Mouse (Mus musculus) spleen, adult 2 months (tissue): ENCODE data around the gene Slfn14. TPM values are rescaled to one million over a fixed set of nuclear protein-coding genes. Genes with fewer than 3 reads are reported as not detected.

Experiments
- DNase-seq, 2 experiments: peaks; one replicate each; pipeline versions ENCODE4 v3.0.0 to v3.0.0-alpha.2; 2012 to 2021; ENCODE audit warnings: low spot score in 2 of 2, low read depth in 1 of 2
- H3K27ac ChIP-seq: fragments of 200-500 bp; 2 replicates; pipeline ENCODE4 v1.5.1; 2012; ENCODE audit warnings: low read length, inconsistent platforms; ENCODE audit not compliant: insufficient read depth
- H3K27me3 ChIP-seq: fragments of 200-500 bp; 2 replicates; pipeline ENCODE4 v1.6.1; 2012; ENCODE audit warnings: mild to moderate bottlenecking, moderate library complexity, low read length, inconsistent platforms; ENCODE audit not compliant: control insufficient read depth, insufficient read depth
- H3K36me3 ChIP-seq: fragments of 200-500 bp; 2 replicates; pipeline ENCODE4 v1.6.1; 2012; ENCODE audit warnings: mild to moderate bottlenecking, low read length, inconsistent platforms; ENCODE audit not compliant: control insufficient read depth, insufficient read depth
- H3K4me1 ChIP-seq: fragments of 200-500 bp; 2 replicates; pipeline ENCODE4 v1.6.1; 2011; ENCODE audit warnings: inconsistent platforms; ENCODE audit not compliant: control insufficient read depth, insufficient read depth, insufficient read length
- H3K4me3 ChIP-seq: fragments of 200-500 bp; 2 replicates; pipeline ENCODE4 v1.5.1; 2011; ENCODE audit warnings: mild to moderate bottlenecking, inconsistent platforms; ENCODE audit not compliant: insufficient read depth, insufficient read length; ENCODE audit errors: extremely low read depth
- CTCF ChIP-seq: fragments of 200-500 bp; IDR thresholded peaks from 2 replicates; pipeline ENCODE4 v1.5.1; 2011; ENCODE audit warnings: mild to moderate bottlenecking, inconsistent platforms; ENCODE audit not compliant: insufficient read depth, insufficient read length, insufficient replicate concordance; ENCODE audit errors: extremely low read depth
- POLR2A ChIP-seq: fragments of 200-500 bp; IDR thresholded peaks from 2 replicates; pipeline ENCODE4 v1.6.1; 2011; ENCODE audit warnings: low read depth, low read length, inconsistent platforms
- WGBS: fragments of 180-500 bp; shearing (Covaris S2); methylation state at CpG from one replicate; pipeline ENCODE4 v1.1.7; 2018; 5-methylcytosine and 5-hydroxymethylcytosine counted together
- polyA plus RNA-seq: library from polyadenylated mRNA; depleted of rRNA; stranded (reverse); fragments of >200 nt; gene quantifications from 2 replicates; pipeline ENCODE4 v1.2.3, GENCODE M21; 2012

Gene Slfn14
- polyA plus RNA-seq, 1 experiment, result 6.3 TPM

GRCm38 (mm10) chr11:83289633-83290032, 3.1 kb upstream of the Slfn14 start:
- no peak for DNase-seq
- no peak overlapping the region for H3K4me3 ChIP-seq
- H3K36me3 ChIP-seq, result no peaks in the 10 kb centered on the region
- H3K27ac ChIP-seq, result no peak overlapping the region
- peaks cover 6% of the 10 kb centered on the region; the same call in 1 of the 2 replicates for H3K4me1 ChIP-seq
- TF ChIP-seq POLR2A (no peak), CTCF (no peak)
- no peaks in the 10 kb centered on the region for H3K27me3 ChIP-seq
- WGBS, result 74% methylated on average over 2 of the region's 2 CpGs

GRCm38 (mm10) chr11:83289036-83289435, 2.5 kb upstream of the Slfn14 start:
- Histone ChIP-seq H3K36me3 (no peaks in the 10 kb centered on the region), H3K27ac (no peak overlapping the region), H3K4me3 (no peak overlapping the region), H3K27me3 (no peaks in the 10 kb centered on the region), H3K4me1 (peaks cover 6% of the 10 kb centered on the region; the same call in 1 of the 2 replicates)
- WGBS, result 92% methylated on average over 5 of the region's 5 CpGs
- TF ChIP-seq POLR2A, result no peak
- no peak for TF ChIP-seq CTCF
- DNase-seq, result no peak

DNA sequence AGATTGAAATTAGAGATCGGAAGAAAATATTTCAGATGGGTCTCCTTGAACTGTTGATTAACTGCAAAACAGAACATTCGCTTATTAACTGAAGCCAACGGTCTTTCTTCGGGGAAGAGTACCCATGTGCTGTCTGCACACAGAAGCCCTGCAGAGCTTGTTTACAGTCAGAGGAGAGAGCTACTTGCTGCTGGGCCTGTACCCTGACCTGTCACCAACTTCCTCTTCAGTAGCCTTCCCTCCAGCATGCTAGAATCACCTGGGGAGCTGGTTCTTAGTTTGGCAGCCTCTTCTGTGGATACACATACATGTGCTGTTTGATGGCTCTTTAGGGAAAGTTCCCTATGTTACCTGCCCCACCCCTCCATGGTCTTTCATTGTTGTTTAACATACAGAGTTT, 899 bp downstream of the Slfn14 start:
- TF ChIP-seq POLR2A (no peak), CTCF (no peak)

GRCm38 (mm10) chr11:83282084-83282483, 4.4 kb downstream of the Slfn14 start:
- Histone ChIP-seq H3K27me3 (no peaks in the 10 kb centered on the region; the same call in 1 of the 2 replicates), H3K27ac (no peak overlapping the region)
- TF ChIP-seq POLR2A, result no peak
- TF ChIP-seq CTCF, result no peak

More for the DNA sequence above, 899 bp downstream of the Slfn14 start:
- 84% methylated on average over 4 of the region's 4 CpGs for WGBS
- Histone ChIP-seq H3K27me3 (no peaks in the 10 kb centered on the region), H3K4me3 (no peak overlapping the region), H3K4me1 (no peaks in the 10 kb centered on the region), H3K27ac (no peak overlapping the region), H3K36me3 (no peaks in the 10 kb centered on the region)
- DNase-seq, result no peak

DNA sequence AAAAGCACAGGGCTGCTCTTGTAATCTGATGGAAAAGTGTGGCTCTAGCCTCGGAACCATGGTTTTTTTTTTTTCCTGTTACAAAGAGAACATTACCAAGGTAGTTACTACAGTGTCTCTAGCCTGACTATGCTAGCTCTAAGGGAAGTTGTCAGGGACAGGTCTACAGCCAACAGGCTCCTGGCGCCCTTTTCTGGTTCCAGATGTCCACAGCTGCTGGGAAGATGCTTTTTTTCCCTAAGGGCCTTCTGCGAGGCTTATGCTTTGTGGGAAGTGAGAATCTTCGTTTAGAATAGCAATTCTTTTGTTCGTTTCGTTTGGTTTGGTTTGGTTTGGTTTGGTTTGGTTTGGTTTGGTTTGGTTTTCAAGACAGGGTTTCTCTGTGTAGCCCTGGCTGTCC, 6.8 kb downstream of the Slfn14 start:
- DNase-seq, result no peak
- no peaks in the 10 kb centered on the region; the same call in 1 of the 2 replicates for H3K27me3 ChIP-seq
- no peaks in the 10 kb centered on the region for H3K36me3 ChIP-seq
- no peak overlapping the region for H3K27ac ChIP-seq
- no peak overlapping the region for H3K4me3 ChIP-seq
- WGBS, result 83% methylated on average over 6 of the region's 6 CpGs
- no peaks in the 10 kb centered on the region for H3K4me1 ChIP-seq
- no peak for TF ChIP-seq POLR2A
- TF ChIP-seq CTCF, result no peak

More at GRCm38 (mm10) chr11:83282084-83282483, 4.4 kb downstream of the Slfn14 start:
- WGBS, result 66% methylated on average over 2 of the region's 2 CpGs
- DNase-seq, result no peak
- Histone ChIP-seq H3K4me1 (no peaks in the 10 kb centered on the region), H3K4me3 (no peak overlapping the region), H3K36me3 (no peaks in the 10 kb centered on the region)

- Histone ChIP-seq H3K36me3 (no peaks in the 10 kb centered on the region), H3K27ac (no peak overlapping the region), H3K4me3 (no peak overlapping the region), H3K27me3 (no peaks in the 10 kb centered on the region; the same call in 1 of the 2 replicates), H3K4me1 (no peaks in the 10 kb centered on the region)
- no peak for DNase-seq
- 95% methylated on average over 4 of the region's 4 CpGs for WGBS
- TF ChIP-seq CTCF (no peak), POLR2A (no peak)
Observed at GRCm38 (mm10) chr11:83279024-83279423, 7.5 kb downstream of the Slfn14 start.

GRCm38 (mm10) chr11:83276251-83276650, 10.3 kb downstream of the Slfn14 start:
- no peak overlapping the region for H3K4me3 ChIP-seq
- no peaks in the 10 kb centered on the region for H3K4me1 ChIP-seq
- H3K27me3 ChIP-seq, result no peaks in the 10 kb centered on the region; the same call in 1 of the 2 replicates

More at GRCm38 (mm10) chr11:83276251-83276650, 10.3 kb downstream of the Slfn14 start:
- Histone ChIP-seq H3K36me3 (no peaks in the 10 kb centered on the region), H3K27ac (no peak overlapping the region)
- TF ChIP-seq POLR2A (no peak), CTCF (no peak)
- DNase-seq, result no peak
- WGBS, result 69% methylated on average over 7 of the region's 7 CpGs
